Mouse (Mus musculus) lung, postnatal 0 days (tissue): ENCODE data around the gene Sypl.

Experiments used
- CTCF ChIP-seq: IDR thresholded peaks from 2 replicates; pipeline ENCODE4 v1.5.1; 2016; ENCODE audit warnings: antibody characterized with exemption, mild to moderate bottlenecking
- EP300 ChIP-seq: IDR thresholded peaks from 2 replicates; pipeline ENCODE4 v1.6.1; 2016; ENCODE audit warnings: antibody characterized with exemption, mild to moderate bottlenecking, control low read depth

- TF ChIP-seq CTCF, result no peak
- TF ChIP-seq EP300, result no peak
Observed at GRCm38 (mm10) chr12:33021140-33021539, 67.4 kb downstream of the Sypl start.
